Mouse (Mus musculus) heart, postnatal 4 days (tissue): ENCODE data around the gene Olfr467. TPM values are rescaled to one million over a fixed set of nuclear protein-coding genes. Genes with fewer than 3 reads are reported as not detected.
"Not testable (repeated sequence)": the region's sequence is repeated elsewhere in the genome, so short reads cannot be mapped to it uniquely, and the experiment has no call there.

Source experiments
- DNase-seq: peaks from one replicate; pipeline ENCODE4 v3.0.0; 2021
- total RNA-seq, 2 experiments: library from RNA; stranded (reverse); gene quantifications; 2 replicates each; pipeline ENCODE4 v1.2.3; 2021

The Olfr467 gene
- not detected for total RNA-seq

- no peak for DNase-seq
These were observed at the start of gene Olfr467 for GRCm38 (mm10) chr7:107811963-107812362. TSS of gene Olfr467 (plus strand) at chr7:107812263.

- DNase-seq, result no peak
These were observed 41.3 kb upstream of the Olfr467 start for GRCm38 (mm10) chr7:107770812-107771211.

GRCm38 (mm10) chr7:107778216-107778615 lies 33.8 kb upstream of the Olfr467 start:
- no peak for DNase-seq

DNA sequence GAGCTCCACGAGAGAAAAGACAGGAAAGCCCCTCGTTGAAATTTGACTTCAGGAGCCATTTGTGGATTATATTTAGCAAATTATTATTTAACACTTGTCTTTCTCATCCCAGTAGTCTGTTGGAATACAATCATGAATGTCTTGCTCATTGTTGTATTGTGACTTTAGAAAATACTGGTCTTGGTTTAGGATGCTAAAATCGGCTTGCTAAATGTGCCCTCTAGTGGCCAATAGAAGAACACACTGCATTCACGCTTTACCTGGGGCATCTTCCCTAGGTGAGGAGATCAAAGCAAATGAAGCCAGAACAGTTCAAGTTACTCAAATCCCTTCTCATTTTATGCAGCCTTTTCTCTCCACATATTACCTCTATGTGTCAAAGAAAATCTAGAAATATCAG lies 32.5 kb upstream of the Olfr467 start:
- peak; percentile 8 for DNase-seq

DNA sequence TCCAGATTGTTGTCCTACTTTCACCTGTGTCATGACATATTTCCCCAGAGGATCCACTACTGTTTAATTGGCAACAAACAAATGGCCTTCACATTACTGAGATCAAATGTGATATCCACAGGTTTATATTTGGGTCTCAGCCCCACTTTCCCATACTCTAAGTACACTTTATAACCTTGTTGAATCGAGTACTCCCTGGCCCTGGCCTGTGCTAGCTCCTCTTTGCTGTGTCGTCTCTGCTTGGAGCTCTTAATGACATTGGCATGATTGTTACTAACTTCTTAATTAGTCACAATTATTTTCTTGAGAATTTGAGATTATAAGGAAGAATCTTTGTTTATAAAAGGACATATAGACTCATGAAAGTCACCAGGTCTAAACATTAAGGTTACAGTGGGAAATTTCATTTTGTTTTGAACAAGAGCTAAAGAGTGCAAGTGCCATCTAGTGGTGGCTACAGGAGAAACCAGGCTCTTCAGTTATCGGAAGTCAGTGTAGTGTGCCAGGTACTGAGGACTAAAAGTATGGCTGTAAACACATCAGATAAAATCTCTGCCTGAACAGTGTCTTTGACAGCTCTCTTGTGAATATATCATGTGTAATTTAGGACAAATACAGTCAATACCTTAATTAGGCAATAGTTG lies 24.0 kb upstream of the Olfr467 start:
- peak; percentile 19 for DNase-seq

- DNase-seq, result no peak
These were observed 15.6 kb upstream of the Olfr467 start for GRCm38 (mm10) chr7:107796500-107796899.

- DNase-seq, result no peak
These were observed 11.0 kb upstream of the Olfr467 start, which contains the start of gene Ovch2 for GRCm38 (mm10) chr7:107801108-107801507. TSS of gene Ovch2 (minus strand) at chr7:107801208.

DNA sequence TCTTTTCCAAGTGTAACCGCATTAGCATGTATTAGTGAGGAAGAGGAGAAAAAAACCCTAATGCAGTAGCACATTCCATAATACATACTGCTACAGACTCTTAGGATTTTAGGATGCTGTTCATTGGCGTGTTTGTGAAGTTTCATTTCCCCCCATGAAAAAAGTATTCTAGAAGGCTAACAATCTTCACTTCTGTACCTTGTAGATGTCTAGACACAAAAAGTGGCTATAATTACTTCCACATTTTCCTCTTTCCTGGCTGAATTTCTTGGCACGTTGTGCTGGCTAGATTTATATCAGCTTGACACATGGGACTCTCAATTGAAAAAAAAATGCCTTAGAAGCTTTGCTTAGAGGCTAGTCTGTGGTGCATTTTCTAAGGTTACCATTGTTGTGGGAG lies 9.9 kb upstream of the Olfr467 start:
- DNase-seq, result no peak

GRCm38 (mm10) chr7:107819442-107819841 lies 7.4 kb downstream of the Olfr467 start:
- DNase-seq, result no peak

GRCm38 (mm10) chr7:107823867-107824266 lies 11.8 kb downstream of the Olfr467 start:
- DNase-seq, result not testable (repeated sequence)

GRCm38 (mm10) chr7:107825441-107825840 lies 13.4 kb downstream of the Olfr467 start, which contains the start of gene Olfr469:
TSS of gene Olfr469 (minus strand) at chr7:107825541.
- not testable (repeated sequence) for DNase-seq

GRCm38 (mm10) chr7:107841719-107842118 lies 29.7 kb downstream of the Olfr467 start:
- no peak for DNase-seq

GRCm38 (mm10) chr7:107847390-107847789 lies 35.3 kb downstream of the Olfr467 start, which contains the start of gene Olfr470:
TSS of gene Olfr470 (minus strand) at chr7:107847490.
- not testable (repeated sequence) for DNase-seq

Other genes with a start within 250 kb of the Olfr467 start
- 1 to 10 TPM; 7.8 to 8.4 TPM for gene Olfml1, start 244.8 kb upstream of the Olfr467 start, total RNA-seq
- 10 to 100 TPM; 12.7 to 13.3 TPM for gene Ppfibp2, start 217.1 kb upstream of the Olfr467 start, total RNA-seq
- gene 5330417H12Rik, start 187.1 kb upstream of the Olfr467 start, total RNA-seq, result not detected
- under 1 TPM in 1 of 2 experiments, not detected in 1; 0.24 TPM for gene Cyb5r2, start 54.2 kb upstream of the Olfr467 start, total RNA-seq
- gene Ovch2, start 11.1 kb upstream of the Olfr467 start, total RNA-seq, result not detected
- not detected for gene Olfr469, start 13.3 kb downstream of the Olfr467 start, total RNA-seq
- not detected for gene Olfr470, start 35.2 kb downstream of the Olfr467 start, total RNA-seq
- under 1 TPM in 1 of 2 experiments, not detected in 1; 0.07 TPM for gene Olfr472, start 85.6 kb downstream of the Olfr467 start, total RNA-seq
- gene Olfr473, start 118.2 kb downstream of the Olfr467 start, total RNA-seq, result not detected
- gene Olfr474, start 142.4 kb downstream of the Olfr467 start, total RNA-seq, result not detected
- not detected for gene Olfr476, start 152.5 kb downstream of the Olfr467 start, total RNA-seq
- gene Olfr477, start 174.4 kb downstream of the Olfr467 start, total RNA-seq, result not detected
- gene Olfr478, start 221.7 kb downstream of the Olfr467 start, total RNA-seq, result not detected
- gene Olfr479, start 238.4 kb downstream of the Olfr467 start, total RNA-seq, result not detected